Mouse (Mus musculus) MEL (cell line): Measurements from ENCODE around the gene Mapk8ip1. TPM values are rescaled to one million over a fixed set of nuclear protein-coding genes. Genes with fewer than 3 reads are reported as not detected.

Experiments
- DNase-seq: peaks from one replicate; pipeline ENCODE4 v3.0.0; 2011; ENCODE audit warnings: low read depth, low spot score
- H3K27ac ChIP-seq: 2 replicates; pipeline ENCODE4 v1.5.1; 2012; ENCODE audit warnings: low read depth, mild to moderate bottlenecking, control low read depth, low read length, moderate library complexity; ENCODE audit not compliant: control insufficient read depth
- H3K27me3 ChIP-seq, 2 experiments: fragments of 150-350 bp in 1 of 2; sonication (generic) in 1 of 2; 2 replicates each; pipeline ENCODE4 v1.6.1; 2012; ENCODE audit warnings: low read length in 2 of 2, mild to moderate bottlenecking in 2 of 2, improper control_type of control experiment in 1 of 2, moderate library complexity in 1 of 2; ENCODE audit not compliant: insufficient read depth in 2 of 2, control insufficient read depth in 1 of 2
- H3K36me3 ChIP-seq, 2 experiments: 2 replicates each; pipeline ENCODE4 v1.6.1; 2012 to 2014; ENCODE audit warnings: low read length in 2 of 2, improper control_type of control experiment in 1 of 2, inconsistent platforms in 1 of 2, mild to moderate bottlenecking in 1 of 2; ENCODE audit not compliant: insufficient read depth in 2 of 2, control insufficient read depth in 1 of 2
- H3K4me1 ChIP-seq, 2 experiments: fragments of 150-350 bp in 1 of 2; sonication (generic) in 1 of 2; 2 replicates each; pipeline ENCODE4 v1.6.1; 2012; ENCODE audit warnings: low read length in 2 of 2, improper control_type of control experiment in 1 of 2, mild to moderate bottlenecking in 1 of 2; ENCODE audit not compliant: insufficient read depth in 2 of 2, control insufficient read depth in 1 of 2
- H3K4me3 ChIP-seq, 2 experiments: fragments of 150-350 bp in 1 of 2; sonication (generic) in 1 of 2; 2 replicates each; pipeline ENCODE4 v1.5.1; 2012; ENCODE audit warnings: low read depth in 2 of 2, low read length in 2 of 2, mild to moderate bottlenecking in 2 of 2, moderate library complexity in 2 of 2, control low read depth in 1 of 2, improper control_type of control experiment in 1 of 2; ENCODE audit not compliant: control insufficient read depth in 1 of 2, insufficient read depth in 1 of 2
- H3K79me2 ChIP-seq: 2 replicates; pipeline ENCODE4 v1.6.1; 2012; ENCODE audit warnings: mild to moderate bottlenecking, low read length, moderate library complexity; ENCODE audit not compliant: control insufficient read depth, poor library complexity, insufficient read depth
- H3K9ac ChIP-seq: 2 replicates; pipeline ENCODE4 v1.6.1; 2012; ENCODE audit warnings: low read depth, mild to moderate bottlenecking, control low read depth, low read length, moderate library complexity; ENCODE audit not compliant: control insufficient read depth, poor library complexity, severe bottlenecking
- H3K9me3 ChIP-seq: fragments of 150-350 bp; sonication (generic); replicated peaks from 2 replicates; pipeline ENCODE4 v1.6.1; 2012; ENCODE audit warnings: mild to moderate bottlenecking, low read length, improper control_type of control experiment, moderate library complexity; ENCODE audit not compliant: insufficient read depth
- BHLHE40 ChIP-seq: IDR thresholded peaks from 2 replicates; pipeline ENCODE4 v1.6.1; 2012; ENCODE audit warnings: low read depth, mild to moderate bottlenecking, inconsistent platforms, low read length, improper control_type of control experiment, borderline replicate concordance
- CHD1 ChIP-seq: IDR thresholded peaks from 2 replicates; pipeline ENCODE4 v1.6.1; 2012; ENCODE audit warnings: low read depth, mild to moderate bottlenecking, inconsistent platforms, low read length, improper control_type of control experiment
- CHD2 ChIP-seq: IDR thresholded peaks from 2 replicates; pipeline ENCODE4 v1.6.1; 2011; ENCODE audit warnings: low read length, improper control_type of control experiment
- CTCF ChIP-seq, 3 experiments: IDR thresholded peaks in 2 of 3; conservative IDR thresholded peaks in 1 of 3; 2 replicates each; pipeline ENCODE4 v1.5.1; 2011 to 2012; ENCODE audit warnings: low read length in 3 of 3, low read depth in 2 of 3, mild to moderate bottlenecking in 2 of 3, improper control_type of control experiment in 1 of 3, inconsistent platforms in 1 of 3, mixed read lengths in 1 of 3, moderate library complexity in 1 of 3; ENCODE audit not compliant: control insufficient read depth in 1 of 3, insufficient read depth in 1 of 3, poor library complexity in 1 of 3, severe bottlenecking in 1 of 3
- EP300 ChIP-seq, 2 experiments: IDR thresholded peaks; 2 replicates each; pipeline ENCODE4 v1.6.1; 2011; ENCODE audit warnings: improper control_type of control experiment in 2 of 2, low read length in 2 of 2, low read depth in 1 of 2, mild to moderate bottlenecking in 1 of 2
- ETS1 ChIP-seq: IDR thresholded peaks from 2 replicates; pipeline ENCODE4 v1.6.1; 2012; ENCODE audit warnings: low read depth, mild to moderate bottlenecking, inconsistent platforms, low read length, improper control_type of control experiment, moderate library complexity
- GATA1 ChIP-seq: IDR thresholded peaks from 2 replicates; pipeline ENCODE4 v1.6.1; 2011; ENCODE audit warnings: low read depth, low read length, improper control_type of control experiment
- HCFC1 ChIP-seq: IDR thresholded peaks from 2 replicates; pipeline ENCODE4 v1.6.1; 2012; ENCODE audit warnings: low read depth, mild to moderate bottlenecking, inconsistent platforms, low read length, improper control_type of control experiment, moderate library complexity
- JUND ChIP-seq: IDR thresholded peaks from 2 replicates; pipeline ENCODE4 v1.6.1; 2011; ENCODE audit warnings: low read depth, mild to moderate bottlenecking, improper control_type of control experiment, low read length
- MAX ChIP-seq: IDR thresholded peaks from 2 replicates; pipeline ENCODE4 v1.6.1; 2011; ENCODE audit warnings: low read length, improper control_type of control experiment
- MAZ ChIP-seq: IDR thresholded peaks from 2 replicates; pipeline ENCODE4 v1.6.1; 2012; ENCODE audit warnings: low read depth, mild to moderate bottlenecking, inconsistent platforms, low read length, improper control_type of control experiment
- MXI1 ChIP-seq: IDR thresholded peaks from 2 replicates; pipeline ENCODE4 v1.6.1; 2011; ENCODE audit warnings: mild to moderate bottlenecking, low read depth, low read length, improper control_type of control experiment
- NELFE ChIP-seq: IDR thresholded peaks from 2 replicates; pipeline ENCODE4 v1.6.1; 2011; ENCODE audit warnings: low read depth, low read length, improper control_type of control experiment
- NRF1 ChIP-seq: IDR thresholded peaks from 2 replicates; pipeline ENCODE4 v1.6.1; 2014; ENCODE audit warnings: low read depth, mild to moderate bottlenecking, inconsistent platforms, low read length, improper control_type of control experiment, moderate library complexity; ENCODE audit not compliant: poor library complexity, insufficient read depth, severe bottlenecking
- POLR2A ChIP-seq, 2 experiments: IDR thresholded peaks; 2 replicates each; pipeline ENCODE4 v1.6.1; 2011 to 2012; ENCODE audit warnings: low read length in 2 of 2, mild to moderate bottlenecking in 2 of 2, control low read depth in 1 of 2, improper control_type of control experiment in 1 of 2, low read depth in 1 of 2, moderate library complexity in 1 of 2; ENCODE audit not compliant: control insufficient read depth in 1 of 2, insufficient read depth in 1 of 2, poor library complexity in 1 of 2
- POLR2AphosphoS5 ChIP-seq: IDR thresholded peaks from 2 replicates; pipeline ENCODE4 v1.6.1; 2012; ENCODE audit warnings: low read depth, borderline replicate concordance, mild to moderate bottlenecking, inconsistent platforms, low read length, moderate library complexity, mixed read lengths
- RAD21 ChIP-seq: IDR thresholded peaks from 2 replicates; pipeline ENCODE4 v1.6.1; 2011; ENCODE audit warnings: mild to moderate bottlenecking, low read depth, low read length, improper control_type of control experiment
- RCOR1 ChIP-seq: IDR thresholded peaks from 2 replicates; pipeline ENCODE4 v1.6.1; 2012; ENCODE audit warnings: low read depth, mild to moderate bottlenecking, inconsistent platforms, low read length, improper control_type of control experiment
- SIN3A ChIP-seq: IDR thresholded peaks from 2 replicates; pipeline ENCODE4 v1.6.1; 2012; ENCODE audit warnings: low read length, improper control_type of control experiment, inconsistent platforms
- SMC3 ChIP-seq: IDR thresholded peaks from 2 replicates; pipeline ENCODE4 v1.6.1; 2011; ENCODE audit warnings: low read depth, low read length, improper control_type of control experiment
- TAL1 ChIP-seq: IDR thresholded peaks from 2 replicates; pipeline ENCODE4 v1.6.1; 2012; ENCODE audit warnings: mild to moderate bottlenecking, inconsistent platforms, low read length, moderate library complexity, mixed read lengths
- TBP ChIP-seq: IDR thresholded peaks from 2 replicates; pipeline ENCODE4 v1.8.0; 2011; ENCODE audit warnings: low read depth, low read length, improper control_type of control experiment
- TCF12 ChIP-seq: IDR thresholded peaks from 2 replicates; pipeline ENCODE4 v1.6.1; 2014; ENCODE audit warnings: low read depth, mild to moderate bottlenecking, inconsistent platforms, low read length, improper control_type of control experiment, moderate library complexity
- UBTF ChIP-seq: IDR thresholded peaks from 2 replicates; pipeline ENCODE4 v1.6.1; 2012; ENCODE audit warnings: low read depth, mild to moderate bottlenecking, inconsistent platforms, low read length, improper control_type of control experiment, moderate library complexity, borderline replicate concordance; ENCODE audit not compliant: insufficient read depth
- USF1 ChIP-seq: IDR thresholded peaks from 2 replicates; pipeline ENCODE4 v1.6.1; 2014; ENCODE audit warnings: low read depth, mild to moderate bottlenecking, inconsistent platforms, low read length, improper control_type of control experiment, moderate library complexity
- USF2 ChIP-seq, 2 experiments: IDR thresholded peaks; 2 replicates each; pipeline ENCODE4 v1.6.1; 2011 to 2012; ENCODE audit warnings: improper control_type of control experiment in 2 of 2, low read length in 2 of 2, borderline replicate concordance in 1 of 2, inconsistent platforms in 1 of 2, low read depth in 1 of 2, mild to moderate bottlenecking in 1 of 2; ENCODE audit not compliant: insufficient read depth in 1 of 2
- ZC3H11A ChIP-seq: IDR thresholded peaks from 2 replicates; pipeline ENCODE4 v1.6.1; 2012; ENCODE audit warnings: low read depth, mild to moderate bottlenecking, inconsistent platforms, low read length, improper control_type of control experiment
- ZMIZ1 ChIP-seq: IDR thresholded peaks from 2 replicates; pipeline ENCODE4 v1.6.1; 2012; ENCODE audit warnings: low read depth, mild to moderate bottlenecking, inconsistent platforms, low read length, improper control_type of control experiment, moderate library complexity
- polyA plus RNA-seq, 2 experiments: library from polyadenylated mRNA; stranded (reverse) in 1 of 2; unstranded in 1 of 2; fragments of >175 nt in 1 of 2; fragments of >200 nt in 1 of 2; gene quantifications; 2 replicates each; pipeline versions ENCODE4 v1.2.1 to v1.2.4; 2012; ENCODE audit warnings: low replicate concordance in 2 of 2, low read depth in 1 of 2; ENCODE audit not compliant: insufficient read length in 2 of 2, insufficient read depth in 1 of 2, missing spikeins in 1 of 2
- total RNA-seq: library from RNA; depleted of rRNA; stranded (reverse); fragments of 300-350 nt; gene quantifications from 2 replicates; pipeline ENCODE4 v1.2.3, GENCODE M21; 2012

Gene Mapk8ip1
- total and polyA plus RNA-seq, 3 experiments: 2.5 to 3.8 TPM; not detected in 1

DNA sequence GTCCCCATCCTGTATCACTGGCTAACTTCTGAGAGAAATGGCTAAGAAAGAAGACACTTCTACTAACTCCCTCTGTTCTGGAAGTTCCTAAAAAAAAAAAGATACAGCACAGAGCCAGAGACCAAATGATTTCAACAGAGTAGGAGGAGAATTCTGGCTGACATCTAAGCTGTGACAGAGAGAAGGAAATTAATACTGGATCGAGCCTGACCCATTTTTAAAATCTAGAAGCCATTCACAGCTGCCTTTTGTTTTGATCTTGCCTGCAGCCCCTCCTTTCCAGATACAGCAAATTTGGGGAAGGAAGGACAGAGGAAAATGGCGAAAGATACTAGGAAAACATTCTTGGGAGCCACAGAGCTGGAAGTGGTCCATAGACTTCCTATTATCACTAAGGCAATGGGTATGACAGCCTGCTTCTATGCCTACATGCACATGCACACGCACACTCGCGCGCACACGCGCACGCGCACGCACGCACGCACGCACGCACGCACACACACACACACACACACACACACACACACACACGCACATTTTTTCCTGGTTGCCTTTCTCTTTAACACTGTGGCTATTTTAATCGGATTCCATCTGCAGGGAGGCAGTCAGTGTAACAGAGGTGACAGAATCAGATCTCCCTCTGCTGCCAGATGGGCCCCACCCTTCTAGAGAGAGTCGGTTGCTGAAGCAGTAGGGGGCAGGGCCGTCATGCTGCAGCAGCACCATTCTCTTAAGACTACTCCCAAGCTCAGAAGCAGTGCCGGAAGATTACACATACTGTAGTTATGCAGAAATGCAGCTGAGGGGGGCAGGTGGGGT is 29.9 kb upstream of the Mapk8ip1 start:
- Histone ChIP-seq H3K4me1 (peaks cover 9 to 25% of the 10 kb centered on the region in 2 experiments), H3K79me2 (peaks cover 66% of the 10 kb centered on the region), H3K36me3 (peaks cover 3 to 12% of the 10 kb centered on the region in 2 experiments), H3K27ac (peak overlapping the region; percentile 59), H3K9me3 (no peaks in the 10 kb centered on the region), H3K9ac (peak overlapping the region; percentile 76), H3K27me3 (no peaks in the 10 kb centered on the region), H3K4me3 (peak overlapping the region; percentile 70 to 92)
- DNase-seq: peak; percentile 91
- TF ChIP-seq RAD21: no peak
- TF ChIP-seq ETS1: peak; percentile 75
- no peak for TF ChIP-seq TAL1
- TF ChIP-seq USF1: no peak
- no peak for TF ChIP-seq POLR2AphosphoS5
- TF ChIP-seq BHLHE40: 0 out of 2 replicates have a peak, but pooled peaks have one; percentile 15
- TF ChIP-seq CHD2: no peak
- no peak for TF ChIP-seq GATA1
- no peak for TF ChIP-seq USF2 (IDR thresholded peaks at IDR 0.05; ENCODE audit: borderline replicate concordance in 1 of 2, insufficient read depth in 1 of 2, low read depth in 1 of 2, low read length in 2 of 2)
- TF ChIP-seq MAX: 0 out of 2 replicates have a peak, but pooled peaks have one; percentile 36
- TF ChIP-seq HCFC1: peak; percentile 51; the same call in 1 of the 2 replicates
- TF ChIP-seq ZC3H11A: no peak
- TF ChIP-seq NELFE: no peak; the same call in 1 of the 2 replicates
- no peak for TF ChIP-seq CHD1
- peak in 1 of 2 experiments; percentile 24; a peak in 1 of 4 replicates for TF ChIP-seq POLR2A (IDR thresholded peaks at IDR 0.05; ENCODE audit: control insufficient read depth in 1 of 2, insufficient read depth in 1 of 2, low read depth in 1 of 2, low read length in 2 of 2, poor library complexity in 1 of 2)
- peak; percentile 84 for TF ChIP-seq SIN3A
- peak; percentile 82; the same call in 1 of the 2 replicates for TF ChIP-seq MAZ
- no peak for TF ChIP-seq JUND
- no peak for TF ChIP-seq UBTF
- no peak for TF ChIP-seq TBP
- TF ChIP-seq CTCF (IDR thresholded peaks at IDR 0.05 in 2 of 3, conservative IDR thresholded peaks at IDR 0.05 in 1 of 3; ENCODE audit: control insufficient read depth in 1 of 3, insufficient read depth in 1 of 3, low read depth in 2 of 3, low read length in 3 of 3, poor library complexity in 1 of 3, severe bottlenecking in 1 of 3): no peak
- no peak for TF ChIP-seq SMC3
- peak; percentile 45; the same call in 1 of the 2 replicates for TF ChIP-seq TCF12
- peak; percentile 70 for TF ChIP-seq NRF1
- peak; percentile 90 for TF ChIP-seq MXI1
- TF ChIP-seq RCOR1: peak; percentile 46
- no peak for TF ChIP-seq ZMIZ1
- peak in 1 of 2 experiments; percentile 71; a peak in 2 of 4 replicates for TF ChIP-seq EP300 (IDR thresholded peaks at IDR 0.05; ENCODE audit: low read depth in 1 of 2, low read length in 2 of 2)
